Mouse (Mus musculus): Measurements from ENCODE around the gene Grik2. TPM values are rescaled to one million over a fixed set of nuclear protein-coding genes. Genes with fewer than 3 reads are reported as not detected.
"Not testable (repeated sequence)": the region's sequence is repeated elsewhere in the genome, so short reads cannot be mapped to it uniquely, and the experiment has no call there.

Gene Grik2
- total and polyA plus RNA-seq, 2 experiments from 2014 or later, result 30.2 to 102 TPM

DNA sequence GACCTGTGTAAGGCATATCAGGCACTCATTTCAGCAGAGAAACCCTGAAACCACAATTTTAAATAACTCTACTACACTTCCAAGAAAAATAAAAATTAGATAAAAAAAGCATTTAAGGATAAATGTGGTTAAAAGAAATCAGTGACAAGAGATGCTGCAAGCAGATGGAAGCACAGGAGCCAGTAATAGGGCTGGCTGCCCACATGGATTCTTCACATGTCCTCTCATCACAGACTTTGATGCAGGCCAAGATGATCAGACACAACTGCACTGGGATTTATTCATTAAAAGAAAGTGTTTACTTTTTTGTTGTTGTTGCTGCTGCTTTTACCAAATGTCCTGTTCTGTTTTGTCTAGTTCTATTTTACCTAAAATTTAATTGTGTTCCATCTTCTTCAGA, 315.0 kb downstream of the Grik2 start:
- no peak for TF ChIP-seq CTCF (IDR thresholded peaks at IDR 0.05; ENCODE audit: low read depth)
- H3K4me1 ChIP-seq (ENCODE audit: insufficient read depth), result no peaks in the 10 kb centered on the region
- DNase-seq, result no peak
- no peak overlapping the region for H3K4me3 ChIP-seq (ENCODE audit: low read depth, low read length)
- no peaks in the 10 kb centered on the region for H3K36me3 ChIP-seq (ENCODE audit: insufficient read depth)
- H3K27me3 ChIP-seq (ENCODE audit: insufficient read depth, low read length), result no peaks in the 10 kb centered on the region
- ATAC-seq, result no peak
- no peaks in the 10 kb centered on the region for H3K9me3 ChIP-seq (ENCODE audit: low read length)
- no peak overlapping the region for H3K27ac ChIP-seq (ENCODE audit: low read depth, low read length)
- H3K4me2 ChIP-seq (ENCODE audit: low read depth), result no peak overlapping the region
- H3K9ac ChIP-seq, result no peak overlapping the region

- no peak for ATAC-seq
- WGBS, result 82% methylated on average over 2 of the region's 2 CpGs
Measured at GRCm38 (mm10) chr10:49456791-49457190, 331.8 kb downstream of the Grik2 start.

DNA sequence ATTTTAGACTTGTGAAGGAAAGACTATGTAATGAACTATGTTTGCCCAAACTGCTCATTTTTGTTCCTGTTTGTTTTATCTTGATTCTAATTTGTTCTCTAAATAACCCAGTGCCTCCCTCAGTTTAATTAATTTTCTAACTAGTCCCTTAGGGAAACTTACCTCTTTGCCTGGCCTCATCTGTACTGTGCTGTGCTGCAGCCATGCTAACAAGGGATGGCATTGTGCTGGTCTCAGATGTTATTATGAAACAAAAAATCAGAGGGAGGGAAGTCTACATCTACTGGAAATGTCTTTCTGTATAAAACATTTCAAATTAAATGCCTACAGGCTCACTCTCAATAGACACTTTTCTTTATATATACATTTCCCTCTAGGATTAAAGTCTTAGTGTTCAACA, 335.0 kb downstream of the Grik2 start:
- no peak for DNase-seq
- Histone ChIP-seq H3K4me3 (ENCODE audit: low read depth, low read length) (no peak overlapping the region), H3K36me3 (ENCODE audit: insufficient read depth) (no peaks in the 10 kb centered on the region), H3K4me1 (ENCODE audit: insufficient read depth) (no peaks in the 10 kb centered on the region), H3K9me3 (ENCODE audit: low read length) (no peaks in the 10 kb centered on the region), H3K4me2 (ENCODE audit: low read depth) (no peak overlapping the region), H3K27ac (ENCODE audit: low read depth, low read length) (no peak overlapping the region), H3K27me3 (ENCODE audit: insufficient read depth, low read length) (no peaks in the 10 kb centered on the region), H3K9ac (no peak overlapping the region)
- ATAC-seq, result no peak
- TF ChIP-seq CTCF (IDR thresholded peaks at IDR 0.05; ENCODE audit: low read depth), result no peak

More at GRCm38 (mm10) chr10:49456791-49457190, 331.8 kb downstream of the Grik2 start:
- Histone ChIP-seq H3K27me3 (ENCODE audit: insufficient read depth, low read length) (no peaks in the 10 kb centered on the region), H3K36me3 (ENCODE audit: insufficient read depth) (no peaks in the 10 kb centered on the region), H3K9me3 (ENCODE audit: low read length) (no peaks in the 10 kb centered on the region), H3K4me1 (ENCODE audit: insufficient read depth) (no peaks in the 10 kb centered on the region), H3K4me3 (ENCODE audit: low read depth, low read length) (no peak overlapping the region), H3K4me2 (ENCODE audit: low read depth) (no peak overlapping the region), H3K9ac (no peak overlapping the region), H3K27ac (ENCODE audit: low read depth, low read length) (no peak overlapping the region)
- DNase-seq, result no peak
- TF ChIP-seq CTCF (IDR thresholded peaks at IDR 0.05; ENCODE audit: low read depth), result no peak

- no peak overlapping the region for H3K4me2 ChIP-seq (ENCODE audit: low read depth)
- H3K9me3 ChIP-seq (ENCODE audit: low read length), result no peaks in the 10 kb centered on the region
- no peaks in the 10 kb centered on the region for H3K27me3 ChIP-seq (ENCODE audit: insufficient read depth, low read length)
- DNase-seq (no peak), ATAC-seq (no peak)
- H3K36me3 ChIP-seq (ENCODE audit: insufficient read depth), result no peaks in the 10 kb centered on the region
- no peaks in the 10 kb centered on the region for H3K4me1 ChIP-seq (ENCODE audit: insufficient read depth)
- 86% methylated on average over 1 of the region's 1 CpGs for WGBS
- no peak overlapping the region for H3K9ac ChIP-seq
- H3K27ac ChIP-seq (ENCODE audit: low read depth, low read length), result no peak overlapping the region
- no peak for TF ChIP-seq CTCF (IDR thresholded peaks at IDR 0.05; ENCODE audit: low read depth)
- H3K4me3 ChIP-seq (ENCODE audit: low read depth, low read length), result no peak overlapping the region
Measured at GRCm38 (mm10) chr10:49441369-49441768, 347.2 kb downstream of the Grik2 start.

DNA sequence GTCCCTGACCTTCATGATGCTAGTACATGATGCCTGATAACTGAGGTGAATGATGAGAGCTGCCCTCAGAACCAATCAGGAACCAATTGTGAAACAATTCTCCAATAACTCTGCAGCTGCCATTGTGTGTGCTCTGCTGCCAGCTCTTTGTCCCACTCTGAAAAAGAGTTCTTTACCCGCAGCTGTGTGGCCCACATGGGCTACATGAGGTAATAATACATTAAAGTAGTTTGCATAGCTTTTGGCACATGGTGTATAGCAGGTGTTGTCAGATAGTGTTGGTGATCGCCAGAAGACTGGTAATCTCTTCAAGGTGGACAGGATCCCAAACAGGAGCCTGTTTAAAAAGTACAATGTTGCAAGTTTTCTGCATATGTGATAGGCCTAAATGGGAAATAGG, 351.5 kb downstream of the Grik2 start:
- Histone ChIP-seq H3K4me2 (ENCODE audit: low read depth) (no peak overlapping the region), H3K4me1 (ENCODE audit: insufficient read depth) (no peaks in the 10 kb centered on the region), H3K36me3 (ENCODE audit: insufficient read depth) (no peaks in the 10 kb centered on the region), H3K9ac (no peak overlapping the region), H3K4me3 (ENCODE audit: low read depth, low read length) (no peak overlapping the region), H3K27me3 (ENCODE audit: insufficient read depth, low read length) (no peaks in the 10 kb centered on the region), H3K9me3 (ENCODE audit: low read length) (no peaks in the 10 kb centered on the region), H3K27ac (ENCODE audit: low read depth, low read length) (no peak overlapping the region)
- ATAC-seq (no peak), DNase-seq (no peak)
- TF ChIP-seq CTCF (IDR thresholded peaks at IDR 0.05; ENCODE audit: low read depth), result no peak
- 24% methylated on average over 2 of the region's 2 CpGs for WGBS

GRCm38 (mm10) chr10:49436301-49436700, 352.3 kb downstream of the Grik2 start:
- Histone ChIP-seq H3K27ac (ENCODE audit: low read depth, low read length) (no peak overlapping the region), H3K4me3 (ENCODE audit: low read depth, low read length) (no peak overlapping the region), H3K36me3 (ENCODE audit: insufficient read depth) (no peaks in the 10 kb centered on the region), H3K9me3 (ENCODE audit: low read length) (no peaks in the 10 kb centered on the region), H3K9ac (no peak overlapping the region), H3K4me2 (ENCODE audit: low read depth) (no peak overlapping the region), H3K4me1 (ENCODE audit: insufficient read depth) (no peaks in the 10 kb centered on the region), H3K27me3 (ENCODE audit: insufficient read depth, low read length) (no peaks in the 10 kb centered on the region)
- ATAC-seq (no peak), DNase-seq (no peak)
- TF ChIP-seq CTCF (IDR thresholded peaks at IDR 0.05; ENCODE audit: low read depth), result no peak
- WGBS, result 50% methylated on average over 2 of the region's 2 CpGs

DNA sequence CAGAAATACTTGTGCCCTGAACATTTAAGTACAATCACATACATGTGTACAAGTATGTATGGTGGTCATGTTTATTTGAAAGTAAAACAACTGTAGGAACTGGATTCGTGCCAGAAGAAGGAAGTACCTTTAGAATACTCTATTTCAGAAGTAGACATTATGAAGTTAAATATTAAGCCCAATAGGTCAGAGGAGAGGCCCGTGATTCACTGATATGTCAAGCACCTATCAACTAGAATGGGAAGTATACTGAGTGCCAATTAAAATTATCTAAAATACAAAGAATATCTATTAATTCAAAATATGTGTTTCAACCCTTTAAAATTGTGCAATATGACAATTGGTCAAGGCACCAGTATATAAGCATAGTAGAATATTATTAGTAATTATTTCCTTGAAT, 355.7 kb downstream of the Grik2 start:
- no peak for DNase-seq
- H3K9ac ChIP-seq, result no peak overlapping the region
- ATAC-seq, result no peak

DNA sequence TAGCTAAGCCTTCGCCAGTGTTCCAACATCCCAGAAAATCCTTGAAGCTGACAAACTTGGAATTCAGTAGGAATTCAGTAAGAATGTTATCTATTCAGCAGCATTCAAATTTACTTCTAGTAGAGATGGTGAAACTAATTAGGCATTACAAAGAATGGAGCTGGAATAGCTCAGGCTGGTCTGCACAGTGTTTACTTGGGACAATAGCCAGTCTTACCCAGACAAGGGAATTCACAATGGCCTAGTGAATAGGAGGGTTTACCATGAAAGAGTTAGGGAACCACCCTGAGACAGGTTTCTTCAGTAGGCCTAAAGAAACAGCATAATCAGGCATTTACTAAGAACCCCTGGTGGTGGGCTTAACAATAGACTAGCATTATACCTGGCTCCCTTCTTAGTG, 371.4 kb downstream of the Grik2 start:
- WGBS, result 60% methylated on average over 1 of the region's 1 CpGs
- not testable (repeated sequence) for H3K9ac ChIP-seq; H3K27me3 ChIP-seq (ENCODE audit: insufficient read depth, low read length)

More for the DNA sequence above, 355.7 kb downstream of the Grik2 start:
- Histone ChIP-seq H3K4me3 (ENCODE audit: low read depth, low read length) (no peak overlapping the region), H3K36me3 (ENCODE audit: insufficient read depth) (no peaks in the 10 kb centered on the region), H3K27ac (ENCODE audit: low read depth, low read length) (no peak overlapping the region), H3K27me3 (ENCODE audit: insufficient read depth, low read length) (no peaks in the 10 kb centered on the region), H3K4me1 (ENCODE audit: insufficient read depth) (no peaks in the 10 kb centered on the region), H3K9me3 (ENCODE audit: low read length) (no peaks in the 10 kb centered on the region), H3K4me2 (ENCODE audit: low read depth) (no peak overlapping the region)
- TF ChIP-seq CTCF (IDR thresholded peaks at IDR 0.05; ENCODE audit: low read depth), result no peak
- 95% methylated on average over 2 of the region's 2 CpGs for WGBS

More for the DNA sequence above, 371.4 kb downstream of the Grik2 start:
- H3K36me3 ChIP-seq (ENCODE audit: insufficient read depth); H3K4me1 ChIP-seq (ENCODE audit: insufficient read depth); H3K27ac ChIP-seq (ENCODE audit: low read depth, low read length); H3K9me3 ChIP-seq (ENCODE audit: low read length); DNase-seq; H3K4me3 ChIP-seq (ENCODE audit: low read depth, low read length); H3K4me2 ChIP-seq (ENCODE audit: low read depth); ATAC-seq: not testable (repeated sequence)

All from forebrain, postnatal 0 days (tissue).